Mouse (Mus musculus) megakaryocyte, embryonic 14.5 days (primary cell): ENCODE results near the gene Gm28778. TPM values are rescaled to one million over a fixed set of nuclear protein-coding genes. Genes with fewer than 3 reads are reported as not detected.
"Not testable (repeated sequence)": the region's sequence is repeated elsewhere in the genome, so short reads cannot be mapped to it uniquely, and the experiment has no call there.

Experiments
- H3K27me3 ChIP-seq: replicated peaks from 2 replicates; pipeline ENCODE3; 2012; ENCODE audit warnings: inconsistent platforms
- H3K36me3 ChIP-seq: replicated peaks from 2 replicates; pipeline ENCODE3; 2012; ENCODE audit warnings: low read length, inconsistent platforms, mixed read lengths
- H3K4me1 ChIP-seq: 2 replicates; pipeline ENCODE4 v1.6.1; 2012; ENCODE audit warnings: inconsistent platforms
- H3K4me3 ChIP-seq: replicated peaks from 2 replicates; pipeline ENCODE3; 2012; ENCODE audit warnings: moderate library complexity, mild to moderate bottlenecking, inconsistent platforms
- H3K9me3 ChIP-seq: 2 replicates; pipeline ENCODE4 v1.6.1; 2012; ENCODE audit warnings: inconsistent platforms
- FLI1 ChIP-seq: IDR thresholded peaks from 2 replicates; pipeline ENCODE4 v1.6.1; 2012; ENCODE audit warnings: low read length, inconsistent platforms, mixed read lengths
- GATA1 ChIP-seq: IDR thresholded peaks from 3 replicates; pipeline ENCODE4 v1.6.1; 2012; ENCODE audit warnings: mixed read lengths, low read length, inconsistent platforms, borderline replicate concordance
- polyA plus RNA-seq: library from polyadenylated mRNA; stranded (reverse); fragments of >175 nt; gene quantifications from 2 replicates; pipeline ENCODE4 v1.2.3, GENCODE M21; 2012; ENCODE audit warnings: low replicate concordance; ENCODE audit not compliant: insufficient read depth

Gm28778 gene
- not detected in 2 replicates for polyA plus RNA-seq

DNA sequence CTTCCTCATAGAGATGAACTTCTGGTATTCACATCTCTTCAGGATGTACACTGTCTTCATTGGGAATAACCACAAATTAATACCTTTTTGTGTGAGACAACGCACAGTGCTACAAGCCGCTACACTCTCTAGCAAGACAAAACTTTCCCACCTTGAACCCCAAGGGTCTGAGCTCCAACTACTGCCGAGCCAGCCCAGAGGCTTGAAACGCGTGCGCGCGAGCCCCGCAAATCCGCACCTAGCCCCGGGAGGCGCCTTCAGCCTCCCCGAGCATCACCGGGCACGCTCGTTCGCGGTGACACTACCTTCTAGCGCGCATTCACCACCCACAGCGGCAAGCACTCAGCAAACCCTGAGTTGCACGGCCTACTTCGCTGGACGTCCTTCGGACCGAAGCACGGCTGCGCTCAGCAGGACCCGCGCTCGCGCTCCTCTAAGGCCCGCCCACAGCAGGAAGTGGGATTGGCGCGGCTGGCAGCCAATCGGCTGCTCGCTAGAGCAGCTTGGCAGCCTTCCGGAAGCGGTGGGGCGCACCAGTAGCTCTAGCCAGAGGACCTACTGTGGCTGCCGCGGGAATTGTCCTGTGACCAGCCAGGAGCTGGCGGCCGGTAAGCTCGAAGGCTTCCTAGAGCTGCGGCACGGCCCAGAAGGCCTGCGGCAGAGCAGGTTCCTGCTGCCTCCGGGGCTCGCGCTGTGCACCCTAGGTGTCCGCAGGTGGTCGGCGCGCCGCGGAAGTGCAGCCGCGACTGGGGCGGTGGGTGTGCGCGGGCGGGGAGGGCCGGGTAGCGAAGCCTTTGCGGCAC lies at the start of gene Gm28778, which contains the start of the genes Pms1 and Ormdl1:
TSS of gene Gm28778 (plus strand) at position 531 of the 803 bp plus-strand sequence.
TSS of gene Pms1 (minus strand) at position 438 of the 803 bp plus-strand sequence.
TSS of gene Ormdl1 (plus strand) at position 515 of the 803 bp plus-strand sequence.
- no peak for TF ChIP-seq GATA1
- TF ChIP-seq FLI1: no peak
- Histone ChIP-seq H3K9me3 (no peaks in the 10 kb centered on the region), H3K4me1 (peaks cover 57% of the 10 kb centered on the region), H3K27me3 (no peaks in the 10 kb centered on the region), H3K4me3 (peak within 1 kb of the TSS; percentile 99), H3K36me3 (peaks cover 32% of the 10 kb centered on the region)

DNA sequence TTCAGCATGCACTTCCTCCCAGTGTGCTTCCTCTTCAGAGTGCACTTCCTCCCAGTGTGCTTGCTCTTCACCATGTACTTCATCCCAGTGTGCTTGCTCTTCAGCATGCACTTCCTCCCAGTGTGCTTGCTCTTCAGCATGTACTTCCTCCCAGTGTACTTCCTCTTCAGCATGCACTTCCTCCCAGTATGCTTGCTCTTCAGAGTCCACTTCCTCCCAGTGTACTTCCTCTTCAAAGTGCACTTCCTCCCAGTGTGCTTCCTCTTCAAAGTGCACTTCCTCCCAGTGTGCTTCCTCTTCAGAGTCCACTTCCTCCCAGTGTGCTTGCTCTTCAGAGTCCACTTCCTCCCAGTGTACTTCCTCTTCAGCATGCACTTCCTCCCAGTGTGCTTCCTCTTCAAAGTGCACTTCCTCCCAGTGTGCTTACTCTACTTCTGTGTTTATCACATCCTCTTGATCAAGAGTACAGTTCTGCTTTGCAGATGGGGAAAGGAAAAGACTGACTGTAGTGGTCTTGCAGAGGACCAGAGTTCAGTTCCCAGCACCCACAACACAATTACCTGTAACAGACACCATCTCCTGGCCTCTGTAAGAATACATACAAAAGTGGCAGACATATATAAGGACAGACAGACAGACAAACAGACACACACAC lies 31.8 kb upstream of the Gm28778 start:
- not testable (repeated sequence) for H3K9me3 ChIP-seq, H3K4me3 ChIP-seq, H3K4me1 ChIP-seq, H3K27me3 ChIP-seq
- H3K36me3 ChIP-seq: peaks cover 17% of the 10 kb centered on the region

DNA sequence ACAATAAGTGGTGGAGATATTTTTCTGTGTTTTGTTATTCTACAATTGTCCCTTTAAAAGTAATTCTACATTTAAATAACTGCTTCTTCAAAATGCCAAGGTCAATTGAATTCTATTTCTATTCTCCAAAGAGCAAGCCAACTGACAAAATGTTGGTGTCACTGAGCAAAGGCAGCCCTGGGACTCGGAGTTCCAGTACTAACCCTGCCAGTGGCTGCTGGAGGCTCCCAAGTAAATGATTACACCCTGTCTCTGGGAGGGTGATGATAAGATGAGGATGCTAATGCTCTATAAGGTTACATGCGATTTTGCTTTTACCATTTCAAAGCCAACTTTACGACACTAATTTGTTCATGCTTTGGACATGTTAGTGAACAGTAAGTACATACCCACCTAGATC lies 27.0 kb upstream of the Gm28778 start:
- no peak for TF ChIP-seq GATA1
- no peak for TF ChIP-seq FLI1
- Histone ChIP-seq H3K4me1 (no peaks in the 10 kb centered on the region; the same call in 1 of the 2 replicates), H3K27me3 (no peaks in the 10 kb centered on the region), H3K4me3 (no peak overlapping the region), H3K9me3 (peaks cover 4% of the 10 kb centered on the region), H3K36me3 (peaks cover 38% of the 10 kb centered on the region)

DNA sequence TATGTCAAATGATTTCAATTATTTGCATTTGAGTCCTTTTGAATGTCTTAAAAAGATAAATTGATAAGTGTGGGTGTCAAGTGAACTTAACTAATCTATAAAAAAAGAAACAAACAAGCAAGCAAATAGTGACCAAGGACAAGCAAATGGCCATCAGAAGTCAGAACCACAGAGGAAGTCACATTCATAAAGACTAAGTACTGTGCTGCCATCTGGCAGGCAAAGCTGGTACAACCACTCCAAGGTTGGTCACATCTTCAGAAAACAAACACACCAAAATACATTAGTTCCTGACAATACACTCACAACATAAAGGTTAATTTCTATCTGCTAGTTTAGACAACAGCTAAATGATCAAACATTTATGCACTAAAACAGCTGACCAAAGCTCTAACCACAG lies 24.3 kb upstream of the Gm28778 start:
- H3K9me3 ChIP-seq: no peaks in the 10 kb centered on the region
- TF ChIP-seq GATA1 (no peak), FLI1 (no peak)
- no peaks in the 10 kb centered on the region; the same call in 1 of the 2 replicates for H3K4me1 ChIP-seq
- H3K27me3 ChIP-seq: no peaks in the 10 kb centered on the region
- H3K4me3 ChIP-seq: no peak overlapping the region
- H3K36me3 ChIP-seq: peaks cover 32% of the 10 kb centered on the region

DNA sequence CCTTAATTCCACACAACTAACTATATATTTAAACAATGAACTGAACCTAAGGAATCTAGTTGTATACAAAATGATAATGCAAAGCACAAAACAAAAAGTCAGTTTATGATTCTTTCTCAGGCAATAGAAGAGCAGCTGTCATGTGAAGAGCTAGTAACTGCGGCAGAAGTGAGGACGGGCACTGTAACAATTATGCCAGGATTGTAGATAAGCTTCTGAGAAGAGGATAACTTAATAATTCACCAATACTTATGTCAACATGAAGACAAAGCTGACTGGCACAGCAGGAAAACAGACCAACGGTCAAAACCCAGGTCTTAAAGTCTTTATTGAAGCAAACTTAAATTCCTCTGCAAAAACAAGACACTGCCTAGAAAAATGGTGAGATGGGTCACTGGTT lies 5.7 kb upstream of the Gm28778 start:
- TF ChIP-seq GATA1: no peak
- TF ChIP-seq FLI1: no peak
- H3K4me1 ChIP-seq: peaks cover 38% of the 10 kb centered on the region
- H3K36me3 ChIP-seq: peaks cover 23% of the 10 kb centered on the region
- no peaks in the 10 kb centered on the region for H3K9me3 ChIP-seq
- no peaks in the 10 kb centered on the region for H3K27me3 ChIP-seq
- no peak overlapping the region for H3K4me3 ChIP-seq

DNA sequence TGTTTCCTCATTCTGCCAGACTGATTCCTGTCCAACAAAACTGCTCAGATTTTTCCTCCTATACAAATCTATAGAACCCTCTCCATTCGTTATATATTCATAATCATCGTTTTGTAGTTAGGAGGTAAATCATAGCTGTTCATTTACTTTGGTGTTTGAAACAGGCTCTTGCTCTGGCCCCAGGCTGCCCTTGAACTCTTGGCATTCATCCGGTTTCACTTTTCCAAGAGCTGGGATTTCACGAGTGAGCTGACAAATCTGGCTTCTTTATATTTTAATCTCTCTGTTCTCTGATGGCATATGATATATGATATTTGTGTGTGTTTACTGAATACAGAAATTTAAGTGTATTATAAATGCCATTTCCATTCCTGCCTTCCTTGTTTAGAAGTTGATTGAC lies 3.6 kb downstream of the Gm28778 start:
- H3K4me3 ChIP-seq: no peak overlapping the region
- peaks cover 63% of the 10 kb centered on the region for H3K36me3 ChIP-seq
- H3K4me1 ChIP-seq: peaks cover 42% of the 10 kb centered on the region
- no peaks in the 10 kb centered on the region for H3K9me3 ChIP-seq
- no peaks in the 10 kb centered on the region for H3K27me3 ChIP-seq
- TF ChIP-seq GATA1: no peak
- TF ChIP-seq FLI1: no peak

DNA sequence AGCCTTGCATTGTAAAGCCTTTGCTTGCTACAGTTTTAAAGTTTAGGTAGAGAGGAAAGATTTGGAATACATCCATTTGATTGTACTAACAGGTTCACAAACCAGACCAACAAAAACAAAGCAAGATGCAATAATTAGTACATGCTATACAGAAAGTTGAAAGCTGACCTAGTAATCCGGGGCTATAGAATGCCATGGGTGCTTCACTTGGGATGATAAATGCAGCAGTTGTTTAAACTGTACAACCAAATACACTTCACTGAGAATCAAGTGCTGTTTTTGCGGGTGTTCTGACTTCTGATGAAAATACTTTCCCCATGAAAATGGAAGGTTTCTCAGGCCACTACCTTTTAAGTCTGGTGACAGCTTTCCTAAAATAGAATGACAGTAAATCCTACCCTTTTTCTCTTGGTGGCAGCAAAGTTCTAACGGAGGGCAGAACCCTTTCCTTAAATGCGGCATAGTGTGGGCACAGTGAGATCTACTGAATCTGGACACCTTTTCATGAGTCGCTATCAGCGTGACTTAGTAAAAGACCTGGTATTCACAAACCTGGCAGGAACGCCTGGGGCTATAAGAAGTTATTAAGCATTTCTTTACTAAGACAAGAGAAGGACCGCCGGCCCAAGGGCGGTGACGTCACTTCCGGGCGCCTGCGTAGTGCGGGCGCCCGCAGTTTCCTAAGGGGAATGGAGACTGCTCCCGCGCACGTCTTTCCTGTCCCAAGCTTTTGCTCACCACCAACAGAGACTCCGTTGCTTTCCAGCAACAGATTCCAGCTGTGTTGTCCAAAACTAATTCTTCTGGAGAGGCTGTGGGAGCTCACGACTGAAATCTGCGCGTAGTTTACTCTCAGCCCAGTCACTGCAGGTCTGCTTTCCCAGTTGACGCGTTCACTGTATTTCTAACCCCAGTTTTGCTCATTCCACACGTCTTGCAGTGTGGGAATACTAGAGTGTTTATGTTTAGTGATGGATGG lies 16.4 kb downstream of the Gm28778 start, which contains the start of gene Osgepl1:
TSS of gene Osgepl1 (plus strand) at position 636 of the 979 bp plus-strand sequence.
- Histone ChIP-seq H3K4me3 (peak within 1 kb of the TSS; percentile 95), H3K36me3 (peaks cover 50% of the 10 kb centered on the region), H3K4me1 (peaks cover 31% of the 10 kb centered on the region), H3K27me3 (no peaks in the 10 kb centered on the region), H3K9me3 (no peaks in the 10 kb centered on the region)
- peak; percentile 60; the same call in 1 of the 2 replicates for TF ChIP-seq FLI1
- TF ChIP-seq GATA1: no peak

DNA sequence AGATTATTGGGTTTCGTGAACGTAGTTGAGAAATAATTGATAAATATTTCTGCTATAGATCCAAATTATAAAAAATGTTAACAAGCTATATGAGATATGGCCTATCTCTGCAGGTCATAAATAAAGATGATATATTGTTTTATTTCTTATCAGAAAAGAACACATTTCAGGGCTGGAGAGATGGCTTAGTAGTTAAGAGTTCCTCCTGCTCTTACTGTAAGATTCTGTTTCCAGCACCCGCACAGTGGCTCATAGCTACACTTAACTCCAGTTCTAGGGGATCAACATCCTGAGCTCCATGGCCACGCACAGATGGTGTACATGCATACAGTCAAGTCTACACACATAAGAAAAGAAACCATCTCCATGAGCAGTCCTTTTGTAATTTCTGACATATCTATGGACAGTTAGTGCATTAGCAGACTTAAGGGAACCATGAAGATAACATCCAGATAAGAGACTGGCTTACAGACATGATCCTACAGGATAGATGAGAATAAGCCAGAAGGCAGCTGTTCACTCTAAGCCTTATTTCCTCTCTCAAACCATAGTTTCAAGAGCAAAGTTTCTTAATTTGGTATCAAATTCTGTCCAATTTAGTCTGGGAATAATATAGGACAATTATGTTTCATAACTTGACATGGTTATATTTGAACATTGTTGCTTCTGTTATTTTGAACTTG lies 24.9 kb downstream of the Gm28778 start:
- Histone ChIP-seq H3K36me3 (peaks cover 83% of the 10 kb centered on the region), H3K4me1 (peaks cover 19% of the 10 kb centered on the region)

DNA sequence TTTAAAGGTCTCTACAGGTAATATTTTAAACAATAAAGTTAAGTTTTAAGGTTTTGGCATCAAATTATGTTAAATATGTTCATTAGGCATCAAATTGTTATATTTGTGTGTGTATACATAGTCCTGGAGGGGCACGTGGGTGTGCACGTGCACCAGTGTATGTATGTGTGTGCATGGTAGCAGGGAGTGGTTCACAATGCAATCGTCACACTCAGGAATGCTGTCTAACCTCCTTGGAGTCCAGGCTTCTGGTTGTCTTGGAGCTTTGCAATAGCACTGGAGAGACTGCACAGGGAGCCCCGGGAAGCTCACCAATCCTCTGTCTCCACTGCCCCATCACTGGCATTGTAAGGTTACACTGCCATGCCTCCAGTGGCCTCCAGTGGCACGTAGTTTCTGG lies 26.3 kb downstream of the Gm28778 start:
- TF ChIP-seq GATA1: no peak
- no peak for TF ChIP-seq FLI1
- peaks cover 17% of the 10 kb centered on the region for H3K4me1 ChIP-seq

More for the DNA sequence above, 24.9 kb downstream of the Gm28778 start:
- Histone ChIP-seq H3K27me3 (no peaks in the 10 kb centered on the region), H3K4me3 (no peak overlapping the region), H3K9me3 (no peaks in the 10 kb centered on the region)
- TF ChIP-seq GATA1: no peak
- TF ChIP-seq FLI1: no peak

More for the DNA sequence above, 26.3 kb downstream of the Gm28778 start:
- Histone ChIP-seq H3K4me3 (no peak overlapping the region), H3K36me3 (peaks cover 72% of the 10 kb centered on the region), H3K9me3 (no peaks in the 10 kb centered on the region), H3K27me3 (no peaks in the 10 kb centered on the region)
